In the genomic region with DNA sequence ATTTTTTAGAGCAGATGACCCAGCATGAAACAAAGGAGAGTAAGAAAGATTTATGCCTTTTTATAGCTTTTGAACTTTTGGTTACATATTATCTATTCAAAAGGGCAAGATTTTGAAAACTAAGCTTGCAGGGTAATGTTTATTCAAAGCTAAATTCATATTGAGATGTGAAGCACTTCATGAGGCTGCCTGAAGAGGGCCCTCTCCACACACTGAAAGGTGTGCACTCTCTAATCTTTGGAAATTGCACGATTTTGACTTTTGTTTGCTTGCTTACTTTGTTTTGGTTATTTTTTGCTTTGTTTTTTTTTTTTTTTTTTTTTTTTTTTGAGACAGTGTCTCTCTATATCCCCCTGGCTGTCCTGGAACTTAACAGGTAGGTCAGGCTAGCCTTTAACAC, we compare ENCODE assay signal across 9 mouse cellular contexts. TPM values are rescaled to one million over a fixed set of nuclear protein-coding genes. Genes with fewer than 3 reads are reported as not detected.
DNase-seq lines count a peak whose midpoint lies in the region; ATAC-seq and TF ChIP-seq lines count a peak whose summit lies in the region.
"Had no signal": no experiment of that assay in that cellular context is flagged by ENCODE, and none has a peak within 500 bp of the region (broad histone marks: within the 10 kb centered on the region; RNA-seq: fewer than 3 reads in every experiment).

No protein-coding gene starts in this region.

- no peaks in the 10 kb centered on the region for H3K27me3 ChIP-seq in midbrain, embryonic 14.5 days (ENCODE audit: control insufficient read depth, insufficient read depth, low read length)
- H3K27me3 ChIP-seq in midbrain, embryonic 15.5 days (replicated peaks) = no peaks in the 10 kb centered on the region
- H3K27me3 ChIP-seq in stomach, postnatal 0 days (ENCODE audit: control insufficient read depth, insufficient read depth, low read length) = no peaks in the 10 kb centered on the region
- H3K27me3 ChIP-seq: liver, embryonic 15.5 days had no signal

- H3K36me3 ChIP-seq in midbrain, embryonic 14.5 days (ENCODE audit: control insufficient read depth, insufficient read depth, low read length) = no peaks in the 10 kb centered on the region
- no peaks in the 10 kb centered on the region for H3K36me3 ChIP-seq in midbrain, embryonic 15.5 days (replicated peaks)
- H3K36me3 ChIP-seq in stomach, postnatal 0 days (ENCODE audit: control insufficient read depth, insufficient read depth, low read length) = no peaks in the 10 kb centered on the region
- H3K36me3 ChIP-seq: liver, embryonic 15.5 days had no signal

- no peaks in the 10 kb centered on the region for H3K9me3 ChIP-seq in midbrain, embryonic 14.5 days (ENCODE audit: control insufficient read depth, low read length)
- no peaks in the 10 kb centered on the region for H3K9me3 ChIP-seq in midbrain, embryonic 15.5 days
- no peaks in the 10 kb centered on the region for H3K9me3 ChIP-seq in stomach, postnatal 0 days (ENCODE audit: control insufficient read depth, low read length)
- H3K9me3 ChIP-seq: liver, embryonic 15.5 days had no signal

- H3K4me2 ChIP-seq in midbrain, embryonic 14.5 days (ENCODE audit: low read length) = no peak overlapping the region
- no peak overlapping the region for H3K4me2 ChIP-seq in midbrain, embryonic 15.5 days
- no peak overlapping the region for H3K4me2 ChIP-seq in stomach, postnatal 0 days (replicated peaks; ENCODE audit: low read depth)
- H3K4me2 ChIP-seq: liver, embryonic 15.5 days had no signal

- no peak overlapping the region for H3K27ac ChIP-seq in midbrain, embryonic 14.5 days (replicated peaks; ENCODE audit: low read depth, low read length)
- H3K27ac ChIP-seq in midbrain, embryonic 15.5 days = no peak overlapping the region
- H3K27ac ChIP-seq in stomach, postnatal 0 days (replicated peaks) = no peak overlapping the region
- H3K27ac ChIP-seq: liver, embryonic 15.5 days had no signal

- no peak overlapping the region for H3K4me3 ChIP-seq in midbrain, embryonic 14.5 days (replicated peaks; ENCODE audit: low read depth, low read length)
- H3K4me3 ChIP-seq in midbrain, embryonic 15.5 days = no peak overlapping the region
- no peak overlapping the region for H3K4me3 ChIP-seq in stomach, postnatal 0 days (ENCODE audit: low read depth, low read length)
- H3K4me3 ChIP-seq: liver, embryonic 15.5 days had no signal

- no peaks in the 10 kb centered on the region for H3K4me1 ChIP-seq in midbrain, embryonic 14.5 days (ENCODE audit: control insufficient read depth, insufficient read depth, low read length)
- peaks cover 8% of the 10 kb centered on the region for H3K4me1 ChIP-seq in midbrain, embryonic 15.5 days
- H3K4me1 ChIP-seq in stomach, postnatal 0 days (replicated peaks; ENCODE audit: control insufficient read depth, insufficient read depth) = 0 out of 2 replicates have a peak, but pooled peaks cover 3% of the 10 kb centered on the region

- 29% methylated on average over 1 of the region's 1 CpGs for WGBS in midbrain, embryonic 14.5 days
- 32% methylated on average over 1 of the region's 1 CpGs for WGBS in midbrain, embryonic 15.5 days
- 28% methylated on average over 1 of the region's 1 CpGs for WGBS in stomach, postnatal 0 days

- TF ChIP-seq CTCF in stomach, postnatal 0 days (IDR thresholded peaks at IDR 0.05; ENCODE audit: low read depth) = peak; percentile 77

- no peak for TF ChIP-seq EP300 in stomach, postnatal 0 days (optimal IDR thresholded peaks at IDR 0.05)

- no peak for ATAC-seq in midbrain, embryonic 14.5 days (ENCODE audit: low FRiP score, low TSS enrichment)
- ATAC-seq in midbrain, embryonic 15.5 days (replicated peaks) = no peak
- peak; percentile 46 for ATAC-seq in common myeloid progenitor, adult 5-6 weeks (replicated peaks; ENCODE audit: low read depth, poor library complexity, severe bottlenecking)
- no peak for ATAC-seq in stomach, postnatal 0 days (ENCODE audit: low FRiP score, low TSS enrichment)

- peak; percentile 41 to 52 for DNase-seq in cerebellum, postnatal 36 days
- DNase-seq in cerebellum, adult 11 months = no peak
- peak; percentile 36 for DNase-seq in midbrain, embryonic 14.5 days
- peak; percentile 36 for DNase-seq in stomach, postnatal 0 days (ENCODE audit: low spot score)
- no peak for DNase-seq in embryo, embryonic 9.5 days (ENCODE audit: extremely low spot score)
- no peak for DNase-seq in ovary, postnatal 36 days (ENCODE audit: low spot score)

- no peak overlapping the region for H3K9ac ChIP-seq in midbrain, embryonic 14.5 days (replicated peaks; ENCODE audit: low read length)
- H3K9ac ChIP-seq in midbrain, embryonic 15.5 days = no peak overlapping the region
- H3K9ac ChIP-seq in stomach, postnatal 0 days (ENCODE audit: low read length) = no peak overlapping the region
- H3K9ac ChIP-seq: liver, embryonic 15.5 days had no signal

RNA-seq across cellular contexts. Expression of gene Cdc14b, which starts 24.7 kb away (rescaled TPM):
- polyA plus RNA-seq in midbrain, embryonic 14.5 days (2014; fragmentation: Nextera tagmentation; extraction: Ambion mirVana) = 1.9 and 3.7 TPM in 2 replicates
- 2.4 and 2.5 TPM in 2 replicates for polyA plus RNA-seq in midbrain, embryonic 15.5 days (2015; fragmentation: Nextera tagmentation; extraction: Ambion mirVana)
- 1.4 and 2.7 TPM in 2 replicates for total RNA-seq in common myeloid progenitor, adult 5-6 weeks (2017)
- polyA plus RNA-seq in stomach, postnatal 0 days (2015; fragmentation: Nextera tagmentation; extraction: Ambion mirVana) = 11.8 and 12.1 TPM in 2 replicates

Comparison
In these comparisons a context has a peak if more than half of its experiments do, and no peak if none do; other contexts are left out.
1. DNase-seq: peak in cerebellum, postnatal 36 days (2 of 2), midbrain, embryonic 14.5 days (single experiment) and stomach, postnatal 0 days (single experiment); none in cerebellum, adult 11 months (single experiment), embryo, embryonic 9.5 days (single experiment) and ovary, postnatal 36 days (single experiment).